23 mouse cellular contexts compared by ENCODE assay signal in genomic region chr12:76479836-76480495, GRCm38 (mm10). TPM values are rescaled to one million over a fixed set of nuclear protein-coding genes. Genes with fewer than 3 reads are reported as not detected.
DNase-seq lines count a peak whose midpoint lies in the region; ATAC-seq lines count a peak whose summit lies in the region.
"Had no signal": no experiment of that assay in that cellular context is flagged by ENCODE, and none has a peak within 500 bp of the region (broad histone marks: within the 10 kb centered on the region; RNA-seq: fewer than 3 reads in every experiment).

No protein-coding gene starts in this region.

- WGBS in heart, embryonic 10.5 days, result 71% methylated on average over 4 of the region's 4 CpGs
- WGBS in heart, embryonic 13.5 days, result 63% methylated on average over 4 of the region's 4 CpGs

- H3K4me1 ChIP-seq in heart, embryonic 10.5 days, result peaks cover 18% of the 10 kb centered on the region
- H3K4me1 ChIP-seq in heart, embryonic 13.5 days, result peaks cover 27% of the 10 kb centered on the region
- H3K4me1 ChIP-seq: midbrain, embryonic 13.5 days had no signal

- H3K9ac ChIP-seq in heart, embryonic 13.5 days, result no peak overlapping the region
- H3K9ac ChIP-seq: embryonic facial prominence, embryonic 12.5 days; liver, postnatal 0 days; midbrain, embryonic 13.5 days; neural tube, embryonic 12.5 days; stomach, embryonic 15.5 days had no signal

- no peak overlapping the region for H3K4me3 ChIP-seq in heart, embryonic 10.5 days
- H3K4me3 ChIP-seq in heart, embryonic 13.5 days, result no peak overlapping the region
- H3K4me3 ChIP-seq: embryonic facial prominence, embryonic 12.5 days; left cerebral cortex, adult 2 months; midbrain, embryonic 13.5 days; neural tube, embryonic 12.5 days; stomach, embryonic 15.5 days had no signal

- DNase-seq in heart, adult 11 months, result peak; percentile 97
- no peak for DNase-seq in heart, embryonic 10.5 days (ENCODE audit: low spot score)
- DNase-seq in lung, postnatal 10 days, result peak; percentile 40
- DNase-seq in lung, postnatal 4 days, result no peak
- DNase-seq in skeletal muscle tissue, adult 2 months (ENCODE audit: low read depth, low spot score), result peak; percentile 39
- no peak for DNase-seq in cerebellum, postnatal 4 days (ENCODE audit: low spot score in 2 of 2)
- no peak for DNase-seq in urinary bladder, postnatal 36 days (ENCODE audit: low spot score in 2 of 2)
- DNase-seq: adrenal gland, postnatal 10 days; cerebellum, adult 9-11 months; gastrocnemius, postnatal 36 days; kidney, adult 11 months; kidney, postnatal 10 days; left cerebral cortex, postnatal 4 days; liver, postnatal 0 days; right cerebral cortex, adult 18-20 months; thymus, postnatal 14 days had no signal

- H3K4me2 ChIP-seq in heart, embryonic 13.5 days, result no peak overlapping the region
- H3K4me2 ChIP-seq: embryonic facial prominence, embryonic 12.5 days; midbrain, embryonic 13.5 days; neural tube, embryonic 12.5 days; stomach, embryonic 15.5 days had no signal

- H3K27me3 ChIP-seq in heart, embryonic 10.5 days (ENCODE audit: insufficient read depth, poor library complexity, severe bottlenecking), result no peaks in the 10 kb centered on the region
- no peaks in the 10 kb centered on the region for H3K27me3 ChIP-seq in heart, embryonic 13.5 days (replicated peaks)
- H3K27me3 ChIP-seq: midbrain, embryonic 13.5 days; neural tube, embryonic 12.5 days; stomach, embryonic 15.5 days had no signal

- H3K9me3 ChIP-seq in heart, embryonic 10.5 days, result no peaks in the 10 kb centered on the region
- H3K9me3 ChIP-seq in heart, embryonic 13.5 days, result peaks cover 8% of the 10 kb centered on the region; the same call in 1 of the 2 replicates
- H3K9me3 ChIP-seq: embryonic facial prominence, embryonic 12.5 days; midbrain, embryonic 13.5 days; neural tube, embryonic 12.5 days; stomach, embryonic 15.5 days had no signal

- no peak overlapping the region for H3K27ac ChIP-seq in heart, embryonic 10.5 days
- peak overlapping the region; percentile 24 for H3K27ac ChIP-seq in heart, embryonic 13.5 days (replicated peaks)
- H3K27ac ChIP-seq: embryonic facial prominence, embryonic 12.5 days; left cerebral cortex, adult 2 months; midbrain, embryonic 13.5 days; neural tube, embryonic 12.5 days had no signal

- no peaks in the 10 kb centered on the region for H3K36me3 ChIP-seq in heart, embryonic 10.5 days
- no peaks in the 10 kb centered on the region for H3K36me3 ChIP-seq in heart, embryonic 13.5 days
- H3K36me3 ChIP-seq: embryonic facial prominence, embryonic 12.5 days; midbrain, embryonic 13.5 days; neural tube, embryonic 12.5 days; stomach, embryonic 15.5 days had no signal

- no peak for ATAC-seq in heart, embryonic 13.5 days (ENCODE audit: extremely low read depth, insufficient number of reproducible peaks, low FRiP score, low TSS enrichment)
- ATAC-seq: forebrain, embryonic 14.5 days; liver, postnatal 0 days; midbrain, embryonic 13.5 days had no signal

RNA-seq across cellular contexts. Expression of gene Plekhg3, which starts 50.7 kb away (rescaled TPM):
- 5.1 and 5.3 TPM in 2 replicates for polyA plus RNA-seq in heart, embryonic 10.5 days (2016; fragmentation: Nextera tagmentation; extraction: Ambion mirVana)
- 6.5 and 7.2 TPM in 2 replicates for polyA plus RNA-seq in heart, embryonic 13.5 days (2015; fragmentation: Nextera tagmentation; extraction: Ambion mirVana)

Comparison
In these comparisons a context has a peak if more than half of its experiments do, and no peak if none do; other contexts are left out.
1. DNase-seq: peak in heart, adult 11 months (single experiment), lung, postnatal 10 days (single experiment) and skeletal muscle tissue, adult 2 months (single experiment); none in heart, embryonic 10.5 days (single experiment), lung, postnatal 4 days (0 of 2), cerebellum, postnatal 4 days (0 of 2) and urinary bladder, postnatal 36 days (0 of 2).